Mouse (Mus musculus) c-Kit-positive CD71-negative TER-119-negative erythroid progenitor cells, embryonic 14.5 days (primary cell): ENCODE results near the gene Wdr60.

Experiments
- DNase-seq: peaks from one replicate; pipeline ENCODE4 v3.0.0-alpha.2; 2013; ENCODE audit warnings: low read depth

Gene Wdr60

DNA sequence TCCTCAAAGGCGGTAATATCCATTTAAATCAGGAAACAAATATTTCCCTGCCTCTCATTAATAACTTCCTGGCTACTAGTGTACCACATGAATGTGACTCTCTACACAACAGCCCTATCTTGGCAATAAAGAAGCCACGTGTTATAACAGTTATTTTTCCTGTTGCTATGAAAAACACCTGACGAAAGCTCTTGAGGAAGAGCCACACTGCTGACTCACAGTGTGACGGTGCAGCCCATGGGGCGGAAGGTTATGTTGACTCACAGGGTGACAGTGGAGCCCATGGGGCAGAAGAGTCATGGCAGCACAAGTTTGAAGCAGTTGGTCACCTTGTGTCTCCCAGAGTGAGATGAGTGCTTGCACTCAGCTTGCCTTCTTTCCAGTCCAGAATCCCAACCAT lies 6.6 kb upstream of the Wdr60 start:
- no peak for DNase-seq

DNA sequence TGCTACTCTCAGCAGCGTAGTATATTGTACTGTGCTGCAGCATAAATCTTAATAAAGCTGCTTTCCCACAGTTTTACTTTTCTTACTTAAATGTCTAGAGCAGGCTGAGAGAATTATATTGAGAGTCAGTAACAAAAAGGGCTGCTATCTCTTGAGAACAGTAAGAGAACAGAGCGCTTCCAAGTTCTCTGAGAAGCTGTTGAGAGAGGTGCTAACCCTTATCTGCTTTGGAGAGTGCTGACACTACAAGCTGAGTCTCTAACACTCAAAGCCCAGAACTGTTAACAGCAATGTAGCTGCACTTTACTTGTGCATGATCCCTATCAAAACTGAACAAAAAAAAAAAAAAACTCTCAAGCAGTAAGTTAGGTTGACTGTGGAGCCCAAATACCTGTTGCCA lies 2.5 kb upstream of the Wdr60 start:
- DNase-seq, result no peak

DNA sequence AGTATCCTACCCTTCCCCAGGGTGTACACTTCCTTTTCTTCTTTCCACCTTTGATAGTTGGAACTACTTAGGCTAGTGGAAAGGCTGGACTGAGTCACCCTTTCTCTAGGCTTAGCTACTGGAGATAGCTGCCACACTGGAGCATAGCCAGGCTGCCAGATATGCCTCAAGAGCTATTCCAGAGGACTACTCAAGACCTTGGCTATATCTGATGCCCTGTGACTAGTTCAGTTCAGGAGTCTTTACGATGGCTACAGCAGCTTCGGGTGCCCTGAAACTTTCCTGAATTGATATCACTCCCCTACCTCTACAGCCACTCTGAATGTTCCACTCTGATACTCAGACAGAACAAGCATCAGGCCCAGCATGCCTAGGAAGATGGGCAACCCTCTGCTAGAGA lies 1.9 kb upstream of the Wdr60 start:
- DNase-seq, result no peak

DNA sequence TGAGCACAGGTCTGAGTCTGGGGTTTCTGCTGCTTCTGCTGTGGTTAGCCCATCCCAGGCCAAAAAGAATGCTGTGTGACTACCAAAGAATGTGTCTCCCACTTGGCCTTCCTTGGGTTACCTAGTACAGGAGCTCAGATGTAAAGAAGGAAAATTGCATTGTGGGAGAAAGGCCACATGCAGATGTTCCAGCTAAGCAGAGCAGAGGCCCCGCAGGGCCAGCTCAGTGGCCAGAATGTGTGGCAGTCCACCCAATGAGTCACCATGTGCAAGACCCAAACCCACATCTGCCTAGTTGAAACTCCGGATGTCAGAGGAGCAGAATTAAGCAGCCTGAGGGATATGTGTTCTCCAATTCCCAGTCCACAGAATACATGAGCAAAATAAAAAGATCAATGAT lies 4.5 kb downstream of the Wdr60 start:
- no peak for DNase-seq

DNA sequence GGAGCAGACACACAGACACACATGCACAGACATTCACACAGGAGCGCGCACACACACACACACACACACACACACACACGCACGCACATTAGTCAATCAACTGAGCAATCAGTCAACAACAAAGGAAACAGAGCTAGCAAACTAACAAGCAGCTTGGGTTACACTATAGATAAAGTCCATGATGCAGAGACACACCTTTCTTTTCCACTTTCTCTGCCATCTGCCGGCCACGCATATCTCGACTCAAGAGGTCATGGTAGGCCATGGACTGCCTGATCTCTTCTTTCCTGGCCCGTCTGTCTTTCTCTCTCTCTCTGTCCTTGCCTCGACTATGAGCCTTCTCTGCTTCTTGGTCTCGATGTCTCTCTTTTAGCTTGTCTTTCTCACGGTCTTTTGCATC lies 7.2 kb downstream of the Wdr60 start:
- DNase-seq, result no peak

DNA sequence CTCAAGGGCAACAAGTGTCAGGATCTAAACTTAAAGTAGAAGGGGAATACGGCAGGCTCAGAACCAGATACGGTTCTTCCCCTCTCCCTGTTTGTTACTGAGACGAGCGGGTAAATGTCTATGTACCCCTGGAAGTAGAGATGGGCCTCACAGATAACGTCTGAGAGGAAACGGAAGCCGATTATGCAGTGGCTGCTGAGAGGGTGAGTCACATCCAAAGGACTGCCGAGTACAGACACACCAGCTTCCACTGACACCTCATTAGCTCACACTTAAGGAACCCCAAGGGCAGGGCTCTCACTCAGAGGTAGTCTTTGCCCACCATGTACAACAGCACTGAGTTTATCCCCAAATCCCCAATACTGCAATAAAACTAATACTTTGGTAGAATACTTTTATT lies 8.2 kb downstream of the Wdr60 start:
- DNase-seq, result peak; percentile 35

DNA sequence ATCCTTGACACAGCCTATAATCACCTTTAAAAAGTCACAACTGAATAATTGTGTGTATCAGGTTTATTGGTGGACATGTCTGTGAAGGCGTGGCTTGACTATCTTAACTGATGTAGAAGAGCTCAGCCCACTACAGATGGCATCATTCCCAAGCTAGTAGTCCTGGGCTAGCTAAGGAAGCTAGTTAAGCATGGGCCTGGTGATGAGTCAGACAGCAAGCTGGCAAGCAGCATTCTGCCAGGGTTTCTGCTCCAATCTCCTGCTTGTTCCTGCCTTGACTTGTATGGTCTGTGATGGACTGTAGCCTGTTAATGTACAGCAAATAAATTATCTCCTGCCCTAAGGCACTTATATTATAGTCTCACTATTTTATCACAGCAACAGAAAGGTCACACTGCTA lies 18.2 kb downstream of the Wdr60 start:
- DNase-seq, result no peak

DNA sequence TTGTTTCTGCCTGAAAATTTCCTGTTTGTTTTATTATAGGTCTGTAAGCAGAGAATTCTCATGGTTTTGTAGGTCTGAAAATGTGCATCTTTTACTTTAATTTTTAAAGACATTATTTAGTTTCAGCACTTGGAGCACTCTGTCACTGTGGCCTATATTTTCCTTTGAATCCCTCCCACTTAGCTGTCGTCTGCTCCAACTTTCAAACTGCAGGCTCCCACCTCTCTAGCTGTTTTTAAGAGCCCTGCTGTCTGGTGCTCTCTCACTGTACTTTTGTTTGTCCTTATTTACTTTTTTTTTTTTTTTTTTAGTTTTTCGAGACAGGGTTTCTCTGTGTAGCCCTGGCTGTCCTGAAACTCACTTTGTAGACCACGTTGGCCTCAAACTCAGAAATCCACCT lies 24.0 kb downstream of the Wdr60 start:
- no peak for DNase-seq

DNA sequence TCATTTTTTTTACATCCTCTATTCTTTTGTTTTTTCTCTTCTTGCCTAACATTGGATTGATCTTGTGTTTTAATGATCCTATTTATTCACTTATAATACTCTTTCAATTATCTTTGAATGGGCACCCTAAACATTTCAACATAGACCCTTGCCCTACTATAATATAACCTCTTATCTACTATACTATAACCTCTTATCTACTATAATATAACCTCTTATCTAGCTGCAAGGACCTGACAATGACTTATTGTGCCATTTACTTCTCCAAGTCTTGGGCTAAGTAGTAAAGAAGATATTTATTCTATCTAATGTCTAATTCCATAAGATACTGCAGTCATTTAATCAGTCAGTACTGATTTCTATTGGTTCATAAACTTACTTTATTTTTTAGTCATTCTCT lies 24.5 kb downstream of the Wdr60 start:
- DNase-seq, result no peak

DNA sequence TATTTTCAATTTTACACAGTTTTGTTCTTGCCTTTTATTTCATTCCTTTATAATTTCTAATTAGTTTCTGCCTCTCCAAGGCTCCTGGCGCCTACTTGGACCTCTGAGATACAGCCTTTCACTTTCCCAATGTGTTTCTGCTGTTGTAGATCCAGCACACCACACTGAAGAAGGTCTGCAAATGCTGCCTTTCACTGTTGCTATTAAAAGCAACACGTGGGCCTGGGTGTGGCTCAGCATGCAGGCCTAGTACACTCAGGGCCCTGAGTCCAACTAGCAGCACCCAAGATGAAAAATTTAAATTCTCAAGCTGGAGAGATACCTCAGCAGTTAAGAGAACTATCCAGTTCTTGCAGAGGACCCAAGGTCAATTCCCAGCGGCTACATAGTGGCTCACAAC lies 26.2 kb downstream of the Wdr60 start:
- no peak for DNase-seq

DNA sequence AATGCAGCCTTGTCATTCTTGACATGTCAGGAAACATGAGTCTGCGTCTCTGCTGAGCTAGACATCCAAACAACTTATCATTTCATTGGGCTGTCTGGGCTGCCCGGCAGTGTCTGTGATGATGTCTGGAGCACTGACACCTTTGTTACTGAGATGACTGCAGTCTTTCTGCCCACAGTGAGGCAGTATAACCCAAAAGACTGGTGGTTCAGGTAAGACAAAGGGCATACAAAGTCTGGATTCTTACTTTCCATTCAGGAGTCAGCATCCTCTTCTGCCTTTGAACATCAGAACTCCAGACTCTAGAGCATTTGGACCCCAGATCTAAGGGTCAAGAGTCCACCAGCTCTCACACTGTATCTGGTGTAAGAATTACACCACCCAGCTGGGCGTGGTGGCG lies 27.5 kb downstream of the Wdr60 start:
- DNase-seq, result no peak

DNA sequence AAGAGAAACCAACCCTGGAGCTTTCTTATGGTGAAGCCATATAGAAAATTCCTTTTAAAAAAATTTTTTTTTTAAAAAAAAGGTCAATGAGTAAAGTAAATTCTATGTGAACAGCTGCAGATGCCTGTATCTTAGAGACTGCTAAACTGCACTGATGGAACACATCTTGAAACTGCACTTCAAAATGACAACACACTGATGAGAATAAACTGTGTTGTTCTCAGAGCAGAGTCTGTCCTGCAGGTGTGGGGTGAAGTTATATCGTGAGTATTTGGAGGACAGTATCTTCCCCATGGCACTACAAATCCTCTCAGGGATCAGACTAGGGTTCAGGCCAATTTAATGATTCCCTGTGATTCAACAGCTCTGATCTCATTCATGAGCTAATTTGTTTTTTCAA lies 30.8 kb downstream of the Wdr60 start:
- DNase-seq, result no peak

DNA sequence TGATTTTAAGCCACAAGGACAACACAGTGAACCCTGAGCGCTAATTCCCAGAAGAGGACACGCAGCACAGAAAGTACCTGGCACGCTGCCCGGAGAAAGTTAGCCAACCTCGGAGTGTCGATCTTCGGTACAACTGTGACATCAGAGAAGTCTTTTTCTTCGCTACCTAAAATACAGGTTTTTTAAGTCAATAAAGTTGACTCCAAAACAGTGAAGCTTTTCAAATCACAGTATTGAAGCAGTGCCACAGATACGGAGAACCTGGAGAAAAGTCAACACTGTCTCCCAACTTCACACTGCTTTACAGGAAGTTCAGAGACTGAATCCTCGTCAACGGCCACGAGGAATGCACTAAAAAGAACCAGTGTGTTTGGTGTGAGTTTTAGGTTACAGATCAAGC lies 31.2 kb downstream of the Wdr60 start:
- no peak for DNase-seq

DNA sequence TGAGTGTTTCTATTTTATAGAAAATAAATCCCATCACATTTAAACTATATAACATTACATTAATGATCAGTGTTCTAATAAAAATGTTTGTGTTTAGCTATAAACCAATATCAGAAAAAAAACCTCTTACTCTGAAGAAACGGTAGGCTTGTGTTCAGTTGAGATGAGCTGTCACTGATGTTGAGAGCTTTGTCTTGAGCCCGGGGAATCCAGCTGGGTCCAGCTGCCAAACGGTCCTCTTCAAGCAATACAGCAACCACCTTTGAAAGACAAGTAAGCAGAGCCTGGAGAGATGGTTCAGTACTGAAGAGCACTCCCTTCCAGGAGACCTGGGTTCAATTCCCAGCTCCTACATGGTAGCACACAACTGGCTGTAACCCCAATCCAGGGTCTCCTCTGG lies 33.4 kb downstream of the Wdr60 start:
- no peak for DNase-seq

DNA sequence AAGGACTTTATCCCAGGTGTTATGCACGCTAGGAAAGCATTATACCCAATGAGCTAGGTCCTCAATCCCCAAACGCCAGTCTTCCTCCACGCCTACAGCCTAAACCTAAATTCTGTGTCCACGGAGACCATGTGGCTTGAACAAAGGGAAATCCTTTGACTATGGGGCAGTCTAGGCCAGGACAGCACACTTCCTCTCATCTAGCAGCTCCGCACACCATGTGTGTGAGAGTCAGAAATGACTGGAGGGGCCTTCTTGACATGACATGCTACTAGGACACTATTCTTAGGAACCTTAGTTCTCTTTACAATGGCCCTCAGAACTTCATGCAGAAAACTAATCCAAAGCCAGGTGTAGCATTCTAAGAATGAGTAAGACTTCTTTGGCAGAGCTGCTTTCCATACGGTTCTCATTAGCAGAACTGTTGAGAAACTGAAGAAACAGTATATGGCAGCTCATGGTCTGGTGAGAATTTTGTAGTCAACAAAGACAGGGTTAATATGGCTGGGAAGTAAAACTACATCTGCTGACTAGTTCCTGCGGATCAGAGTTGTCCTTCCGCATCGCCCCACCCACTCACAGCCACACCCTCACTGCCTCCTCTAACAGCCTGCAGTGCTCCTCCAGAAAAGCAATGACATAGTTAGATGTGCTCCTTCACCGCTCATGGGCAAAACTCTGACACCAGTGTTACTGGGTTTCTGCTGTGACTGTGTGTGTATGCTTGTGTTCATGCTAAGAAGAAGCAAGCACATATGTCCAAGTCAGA lies 36.3 kb downstream of the Wdr60 start:
- no peak for DNase-seq

DNA sequence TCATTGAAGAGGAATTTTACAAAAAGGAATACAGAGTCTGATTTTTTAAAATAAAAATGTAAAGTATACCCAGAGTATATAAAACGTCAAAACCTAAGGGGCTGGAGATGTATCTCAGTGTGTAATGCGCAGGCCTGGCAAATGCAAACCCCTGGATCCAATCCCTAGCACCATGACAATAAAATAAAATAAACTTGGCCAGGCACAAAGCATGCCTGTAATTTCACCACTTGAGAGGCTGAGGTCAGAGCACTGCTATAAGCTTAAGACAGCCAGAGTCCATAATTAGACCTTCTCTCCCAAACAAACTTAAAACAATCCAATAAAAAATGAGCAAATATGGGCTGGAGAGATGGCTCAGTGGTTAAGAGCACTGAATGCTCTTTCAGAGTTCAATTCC lies 39.7 kb downstream of the Wdr60 start:
- no peak for DNase-seq

DNA sequence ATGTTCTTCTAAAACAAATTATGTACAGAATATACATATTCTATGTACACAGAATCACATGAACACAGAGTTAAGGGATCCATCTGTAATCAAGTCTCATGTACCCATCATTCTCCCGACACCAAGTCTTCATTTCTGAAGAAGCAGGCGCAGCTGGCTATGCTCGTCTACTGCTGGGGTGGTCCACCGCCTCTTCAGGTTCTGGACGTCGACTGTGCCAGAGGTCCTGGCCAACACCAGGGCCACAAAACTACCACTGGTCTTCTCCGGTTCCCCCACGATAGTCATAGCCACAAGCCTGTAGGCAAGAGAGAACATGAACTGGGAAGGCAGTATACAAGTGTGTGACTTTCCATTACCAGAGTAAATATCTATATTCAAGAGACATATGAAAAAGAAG lies 55.3 kb downstream of the Wdr60 start:
- DNase-seq, result no peak

DNA sequence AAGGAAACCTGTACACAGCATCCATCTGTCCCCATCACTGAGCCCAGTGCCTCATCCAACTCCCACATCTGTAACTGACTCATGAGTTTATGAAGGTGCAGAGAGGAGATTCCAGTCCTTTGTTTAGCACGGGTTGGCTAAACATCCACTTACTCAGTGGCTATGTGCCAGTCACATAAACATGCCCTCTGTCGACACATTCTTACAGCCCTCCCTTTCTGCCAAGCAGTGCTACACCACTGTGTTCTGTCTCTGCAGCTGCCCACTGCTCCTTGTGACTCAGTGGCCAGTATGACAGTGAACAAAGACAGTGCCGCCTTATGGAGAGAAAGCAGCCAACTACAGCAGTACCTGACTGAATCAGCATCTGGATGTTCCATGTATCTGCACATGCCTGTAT lies 57.1 kb downstream of the Wdr60 start:
- no peak for DNase-seq

DNA sequence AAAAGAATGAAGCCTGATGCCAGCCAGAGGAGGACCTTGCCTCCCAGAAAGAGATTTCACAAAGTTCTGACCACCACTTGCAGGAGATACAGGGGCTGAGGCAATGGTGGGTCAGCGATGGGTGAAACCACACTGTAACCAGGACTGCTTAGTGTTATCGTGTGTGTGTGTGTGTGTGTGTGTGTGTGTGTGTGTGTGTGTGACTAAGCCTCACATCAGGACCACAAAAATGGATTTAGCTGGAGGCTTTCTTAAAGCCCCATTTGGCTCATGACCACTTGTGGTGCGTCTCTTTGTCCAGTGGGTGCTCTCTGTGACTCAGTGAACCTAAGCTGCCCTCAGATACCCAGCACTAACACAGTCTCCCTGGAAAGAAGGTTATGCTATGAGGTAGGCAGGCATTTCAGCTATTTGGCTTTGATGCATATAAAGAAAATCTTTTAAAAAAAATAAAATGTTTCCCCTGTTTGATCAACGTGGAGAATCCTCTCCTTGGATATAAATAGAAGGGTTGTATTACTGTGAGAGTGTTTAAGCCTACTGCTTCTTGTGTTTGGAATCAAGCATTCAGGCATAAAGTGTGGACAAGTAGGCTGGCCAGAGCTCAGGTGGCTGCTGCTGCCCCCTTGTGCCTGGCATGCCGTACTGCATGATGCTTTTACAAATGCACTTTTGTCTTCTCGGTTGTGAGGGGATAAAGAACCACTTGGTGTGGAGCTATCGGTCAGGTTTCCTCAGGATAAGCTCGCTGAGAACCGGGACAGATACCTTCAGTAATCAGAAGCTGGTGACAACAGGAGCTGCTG lies 60.4 kb downstream of the Wdr60 start:
- peak; percentile 18 for DNase-seq

DNA sequence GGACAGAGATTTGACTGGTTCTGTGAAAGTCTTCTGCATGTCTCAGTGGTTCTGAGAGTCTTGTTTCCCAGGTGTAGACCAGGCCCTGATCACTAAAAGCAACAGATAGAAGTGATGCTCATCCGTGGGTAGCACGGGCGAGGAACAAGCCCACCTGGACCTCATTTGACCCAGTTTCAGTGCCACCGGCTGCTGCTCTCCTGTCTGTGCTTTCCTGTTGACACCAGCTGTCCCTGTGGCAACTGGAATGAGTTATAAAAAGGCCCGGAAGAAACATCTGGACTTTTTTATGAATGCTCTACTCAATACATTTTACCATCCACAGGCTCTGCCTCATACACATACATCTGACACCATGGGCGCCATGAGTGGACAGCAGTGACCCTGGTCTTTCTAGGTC lies 64.0 kb downstream of the Wdr60 start:
- no peak for DNase-seq

DNA sequence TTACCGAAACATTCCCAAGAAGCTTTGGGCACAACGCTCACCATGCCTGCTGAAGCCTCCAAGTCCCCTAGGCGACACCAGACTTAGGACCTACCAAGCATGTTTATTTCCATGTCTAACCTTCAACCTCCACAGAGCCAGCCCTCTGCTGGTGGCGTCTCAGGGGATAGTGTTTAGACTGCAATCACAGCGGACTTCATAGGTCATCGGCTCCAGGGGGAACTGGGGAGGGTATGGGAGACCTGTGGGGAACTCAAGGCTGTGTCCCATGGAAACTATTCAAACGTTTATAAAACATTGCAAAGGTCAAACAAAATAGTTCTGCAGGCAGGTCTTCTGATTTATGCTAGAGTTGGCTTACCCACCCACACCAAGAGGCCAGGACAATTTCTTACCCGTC lies 66.6 kb downstream of the Wdr60 start:
- no peak for DNase-seq

DNA sequence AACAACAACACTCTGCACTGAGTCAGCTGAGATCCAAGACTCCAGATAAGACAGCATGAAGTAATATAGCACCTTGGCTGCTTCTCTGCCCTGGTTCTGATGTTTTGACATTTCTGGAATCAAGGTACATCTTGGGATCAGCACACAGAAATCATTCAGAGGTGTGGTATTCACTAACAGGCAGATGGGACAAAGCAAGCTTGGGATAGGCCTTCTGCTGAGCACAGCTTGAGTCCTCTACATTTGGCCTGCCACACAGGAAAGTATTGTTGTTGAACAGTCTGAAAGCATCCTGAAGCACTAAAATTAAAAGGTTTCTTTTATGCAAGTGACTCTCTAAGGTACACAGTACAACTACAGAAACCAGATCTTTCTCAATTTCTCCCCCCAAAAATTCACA lies 68.2 kb downstream of the Wdr60 start:
- DNase-seq, result no peak

DNA sequence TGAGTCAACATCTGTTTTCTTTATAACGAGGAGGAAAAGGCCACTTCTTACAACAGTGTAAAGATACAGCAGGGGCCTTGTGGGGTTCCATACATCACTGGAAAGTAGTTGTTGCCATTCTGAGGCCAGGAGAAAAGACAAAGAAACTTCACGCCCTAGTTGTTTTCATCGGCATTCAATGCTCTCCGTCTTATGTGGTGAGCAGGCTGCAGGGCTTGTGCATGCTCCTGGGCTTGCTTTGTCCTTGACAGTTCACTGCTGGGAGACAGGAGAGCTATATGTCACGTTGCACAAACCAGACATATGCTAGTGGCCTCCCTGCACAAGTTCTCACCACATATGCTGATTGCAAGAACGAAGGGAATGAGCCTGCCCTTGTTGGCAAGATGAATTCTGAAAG lies 68.9 kb downstream of the Wdr60 start:
- no peak for DNase-seq
